Mouse (Mus musculus) layer of hippocampus, postnatal 14 days (tissue): ENCODE data around the gene Dao. TPM values are rescaled to one million over a fixed set of nuclear protein-coding genes. Genes with fewer than 3 reads are reported as not detected.

ENCODE experiments used
- DNase-seq, 2 experiments: peaks; one replicate each; pipeline ENCODE4 v3.0.0; 2021 to 2022; ENCODE audit warnings: low spot score in 2 of 2, mixed read lengths in 1 of 2
- total RNA-seq, 2 experiments: library from RNA; stranded (reverse); gene quantifications; 2 replicates each; pipeline ENCODE4 v1.2.3; 2021

Gene Dao
- total RNA-seq, 2 experiments from 2014 or later, result not detected

DNA sequence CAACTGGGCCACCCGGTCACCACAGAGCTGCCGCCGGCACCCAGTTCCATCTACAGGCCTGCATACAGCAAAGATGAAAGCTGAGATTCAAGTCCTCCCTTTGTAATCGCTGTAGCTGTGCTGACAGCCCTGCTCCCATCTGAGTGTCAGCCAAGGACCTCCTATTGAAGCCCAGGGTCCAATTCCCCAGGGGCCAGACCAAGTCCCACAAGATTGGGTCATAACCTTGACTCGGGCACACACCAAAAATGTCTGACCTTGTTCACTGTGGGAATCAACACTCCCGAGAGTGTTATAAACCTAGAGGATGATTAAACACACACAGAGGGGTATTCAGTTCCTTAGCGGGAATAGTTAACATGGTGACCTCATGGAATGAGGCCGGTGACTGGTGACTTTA is 21.7 kb upstream of the Dao start:
- DNase-seq, result no peak

- DNase-seq, result no peak
Observed at GRCm38 (mm10) chr5:113983541-113983940, 20.0 kb upstream of the Dao start.

DNA sequence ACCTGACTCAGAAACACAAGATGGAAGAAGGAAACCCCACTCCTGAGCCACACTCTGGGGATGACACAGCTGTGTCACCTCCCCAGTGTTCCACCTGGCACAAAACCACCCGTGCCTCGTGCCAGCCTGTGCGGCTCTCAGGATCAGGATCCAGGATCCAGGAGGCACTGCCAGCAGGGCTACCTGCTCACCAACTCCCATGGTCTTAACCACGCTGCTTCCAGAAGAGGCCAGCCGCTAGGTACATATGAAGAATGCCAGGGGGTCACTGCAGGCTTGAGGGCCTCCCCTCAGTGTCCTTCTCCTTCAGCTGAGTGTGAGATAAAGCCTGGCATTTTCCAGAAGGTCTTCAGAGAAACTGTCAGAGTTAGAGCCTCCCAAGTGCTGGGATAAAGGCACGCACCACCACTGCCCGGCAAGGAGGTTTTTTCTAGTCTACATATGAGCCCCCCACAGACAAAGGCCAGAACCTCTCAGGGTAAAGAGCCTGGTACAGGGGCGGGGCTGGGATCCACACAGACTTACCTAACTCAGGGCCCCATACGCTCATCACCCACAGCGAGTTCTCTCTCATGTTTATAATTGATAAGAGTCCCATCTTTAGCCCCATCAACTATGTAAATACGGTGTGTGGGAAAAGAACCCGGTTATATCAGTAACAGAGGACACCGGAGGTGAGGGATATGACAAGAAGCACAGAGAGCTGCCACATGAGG is 19.3 kb upstream of the Dao start:
- DNase-seq, result no peak

GRCm38 (mm10) chr5:113985737-113986136 is 17.8 kb upstream of the Dao start:
- DNase-seq, result no peak

- DNase-seq, result peak in 1 of 2 experiments; percentile 31
Observed at GRCm38 (mm10) chr5:113986182-113986961, 17.1 kb upstream of the Dao start.

DNA sequence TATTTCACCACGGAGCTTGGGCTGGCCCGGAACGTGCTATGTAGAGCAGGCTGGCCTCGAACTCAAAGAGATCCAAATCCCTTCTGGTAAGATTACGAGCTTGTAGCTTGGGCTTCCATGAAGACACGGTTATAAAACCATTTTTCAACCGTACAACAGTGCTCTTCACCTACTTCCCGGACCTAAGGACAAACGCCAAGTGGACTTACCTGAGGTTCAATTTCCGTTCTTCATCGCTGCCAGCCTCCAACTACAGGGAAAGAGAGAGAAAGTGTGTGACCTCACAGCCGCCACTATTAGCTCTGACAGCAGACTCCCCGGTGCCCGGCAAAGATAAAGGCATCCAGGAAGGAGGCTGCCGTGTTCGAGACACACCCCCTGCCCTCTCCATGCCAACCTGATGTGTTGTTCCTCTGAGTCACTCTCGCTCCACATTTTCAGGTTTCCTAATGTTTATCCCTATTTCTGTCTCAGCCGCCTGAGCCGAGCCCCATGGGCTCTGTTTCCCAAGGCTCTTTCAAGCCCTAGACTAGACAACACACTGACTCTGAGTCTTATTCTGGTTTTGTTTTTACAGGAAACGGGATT is 14.0 kb upstream of the Dao start:
- DNase-seq, result no peak

- no peak for DNase-seq
Observed at GRCm38 (mm10) chr5:113990593-113990992, 12.9 kb upstream of the Dao start.

DNA sequence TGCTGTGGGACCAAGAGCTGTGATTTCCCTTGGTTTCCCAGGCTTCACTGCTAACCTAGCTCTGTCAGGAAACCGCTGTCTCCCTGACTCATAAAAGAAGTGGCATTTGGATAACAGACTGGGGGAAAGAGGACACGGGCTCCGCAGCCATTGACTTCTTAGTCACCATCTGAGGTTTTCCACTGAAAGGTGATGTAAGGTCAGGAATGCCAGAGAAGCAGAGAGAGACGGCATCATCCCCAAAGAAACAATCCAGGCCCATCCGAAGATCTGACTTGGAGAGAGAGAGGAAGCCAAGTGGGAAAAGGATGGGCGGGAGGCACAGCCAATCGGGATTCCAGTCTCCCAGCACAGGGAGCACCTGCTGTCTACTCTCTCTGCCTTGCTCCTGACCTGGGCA is 12.4 kb upstream of the Dao start:
- DNase-seq, result no peak

- DNase-seq, result no peak
Observed at GRCm38 (mm10) chr5:113992339-113992831, 11.1 kb upstream of the Dao start.

GRCm38 (mm10) chr5:113993031-113993486 is 10.4 kb upstream of the Dao start:
- DNase-seq, result peak; percentile 50 to 65

GRCm38 (mm10) chr5:113993487-113994465 is 9.7 kb upstream of the Dao start, which contains the start of gene Ssh1:
Ssh1 (minus strand) TSS chr5:113993894.
- DNase-seq, result peak; percentile 84 to 87

DNA sequence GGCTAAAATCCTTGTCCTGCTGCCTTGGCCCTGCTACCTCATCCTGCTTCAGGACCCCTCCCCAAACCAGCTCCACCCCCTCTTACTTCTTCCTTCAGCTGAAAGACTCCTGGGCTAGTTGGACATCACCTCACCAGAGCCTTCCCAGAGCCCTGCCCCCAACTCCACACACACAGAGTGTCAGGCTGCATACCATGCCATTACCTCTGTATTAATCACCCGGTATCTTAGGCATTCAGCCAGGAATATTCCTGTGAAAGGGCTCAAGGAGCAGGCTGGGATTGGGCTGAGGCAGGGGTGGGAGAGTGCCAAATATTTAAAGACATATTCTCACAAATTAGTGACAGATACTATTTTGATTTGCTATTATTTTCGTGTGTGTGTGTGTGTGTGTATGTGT is 7.0 kb upstream of the Dao start:
- DNase-seq, result no peak

DNA sequence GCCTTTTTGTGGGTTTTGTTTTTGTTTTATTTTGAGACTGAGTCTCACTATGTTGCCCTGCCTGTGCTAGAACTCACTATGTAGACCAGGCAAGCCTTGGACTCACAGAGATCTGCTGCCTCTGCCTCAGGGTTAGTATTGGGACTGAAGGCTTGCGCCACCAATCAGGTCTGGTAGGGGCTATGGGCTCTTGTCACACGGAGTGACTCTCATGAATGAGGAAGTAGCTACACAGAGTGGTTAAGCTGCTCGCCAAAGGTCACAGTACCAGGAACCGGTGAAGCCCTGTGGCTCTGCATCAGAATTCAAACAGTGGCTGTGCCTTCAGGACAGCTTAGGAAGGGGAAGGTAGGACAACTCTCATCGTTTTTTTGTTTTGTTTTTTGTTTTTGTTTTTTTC is 4.1 kb upstream of the Dao start:
- no peak for DNase-seq

GRCm38 (mm10) chr5:114004573-114004972 is 1.1 kb downstream of the Dao start:
- no peak for DNase-seq

GRCm38 (mm10) chr5:114005100-114005499 is 1.6 kb downstream of the Dao start:
- no peak for DNase-seq

- DNase-seq, result no peak
Observed at GRCm38 (mm10) chr5:114006974-114007373, 3.5 kb downstream of the Dao start.

DNA sequence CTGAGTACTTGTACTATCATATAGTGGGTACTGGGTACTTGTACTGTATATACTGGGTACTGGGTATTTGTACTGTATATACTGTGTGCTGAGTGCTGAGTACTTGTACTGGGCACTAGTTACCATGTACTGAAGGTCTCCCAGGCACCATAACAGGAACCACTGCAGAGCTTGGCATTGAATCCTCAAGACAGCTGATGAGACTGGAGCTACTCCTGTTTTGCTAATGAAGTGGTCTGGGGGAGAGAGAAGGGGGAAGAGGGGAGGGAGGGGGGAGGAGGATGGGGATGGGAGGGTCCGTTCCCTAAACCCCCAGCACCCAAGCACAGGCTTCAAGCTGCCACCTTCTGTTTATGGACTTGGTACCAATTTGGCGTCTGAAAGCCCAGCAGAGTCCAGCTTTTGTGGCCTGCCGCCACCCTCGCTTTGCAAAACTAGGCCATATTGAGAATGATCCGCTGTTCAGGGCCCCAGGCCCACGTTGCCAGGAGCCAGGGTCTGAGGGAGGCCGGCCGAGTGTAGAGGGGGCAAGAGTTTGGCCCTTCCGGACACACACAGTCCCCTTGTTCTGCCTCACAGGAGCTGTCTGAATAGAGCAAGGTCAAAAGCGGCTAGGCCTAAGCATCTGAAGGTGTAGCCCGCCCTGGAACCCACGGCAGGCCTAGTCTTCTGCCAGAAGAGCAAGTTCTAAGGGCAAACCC is 4.4 kb downstream of the Dao start:
- DNase-seq, result no peak

DNA sequence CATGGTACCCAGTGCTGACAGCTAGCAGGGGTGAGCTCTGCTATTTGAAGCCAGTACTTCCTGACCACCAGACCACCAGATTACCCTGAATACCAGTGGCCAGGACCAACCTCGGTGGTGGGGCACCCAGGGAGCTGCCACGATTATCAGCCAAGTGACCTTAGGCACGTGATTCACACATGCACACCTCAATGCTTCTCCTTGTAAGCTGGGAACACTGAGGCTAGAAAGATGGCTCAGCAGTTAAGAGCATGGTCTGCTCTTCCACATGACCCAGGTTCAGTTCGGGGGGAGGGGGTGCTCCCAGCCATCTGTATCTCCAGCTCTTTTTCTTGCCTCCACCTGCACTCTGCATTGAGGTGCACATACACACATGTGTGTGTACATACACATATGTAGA is 5.5 kb downstream of the Dao start:
- DNase-seq, result no peak

DNA sequence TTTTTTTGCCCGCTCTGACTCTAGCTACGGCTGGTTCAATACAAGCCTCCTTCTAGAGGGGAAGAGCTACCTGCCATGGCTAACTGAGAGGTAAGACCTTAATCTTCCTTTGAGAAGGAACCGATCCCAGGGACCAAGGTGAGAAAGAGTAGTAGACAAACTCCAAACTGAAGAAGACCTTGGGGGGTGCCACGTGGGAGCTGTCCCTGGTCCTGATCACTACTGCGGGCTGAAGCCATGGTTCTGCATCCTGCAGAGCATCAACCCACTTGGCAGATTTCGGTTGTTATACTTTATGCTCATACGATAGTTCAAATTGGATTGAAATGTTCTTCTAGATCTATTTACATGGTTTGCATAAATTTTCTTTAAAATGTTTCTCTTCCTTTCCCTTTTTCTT is 11.6 kb downstream of the Dao start:
- DNase-seq, result no peak

GRCm38 (mm10) chr5:114024390-114024789 is 20.9 kb downstream of the Dao start:
- no peak for DNase-seq
